Mouse (Mus musculus) 416B (cell line): ENCODE results near the gene Nectin1.
A peak's percentile ranks its signal among the peaks of the same experiment; 100 is the strongest.

Experiments
- DNase-seq: peaks from one replicate; pipeline ENCODE4 v3.0.0; 2011; ENCODE audit warnings: low read depth

Nectin1 gene

GRCm38 (mm10) chr9:43743647-43744137 lies at the start of gene Nectin1:
Gene Nectin1, plus strand, starts transcription at chr9:43743984.
- no peak for DNase-seq

GRCm38 (mm10) chr9:43698080-43698712 lies 45.6 kb upstream of the Nectin1 start:
- DNase-seq = peak; percentile 39

GRCm38 (mm10) chr9:43698841-43699240 lies 44.9 kb upstream of the Nectin1 start:
- DNase-seq = no peak

GRCm38 (mm10) chr9:43699417-43700225 lies 44.2 kb upstream of the Nectin1 start:
- no peak for DNase-seq

- DNase-seq = no peak
Observed at GRCm38 (mm10) chr9:43700226-43700579, 43.6 kb upstream of the Nectin1 start.

GRCm38 (mm10) chr9:43701748-43702147 lies 42.0 kb upstream of the Nectin1 start:
- DNase-seq = no peak

GRCm38 (mm10) chr9:43707571-43707970 lies 36.2 kb upstream of the Nectin1 start:
- no peak for DNase-seq

GRCm38 (mm10) chr9:43708715-43709114 lies 35.1 kb upstream of the Nectin1 start:
- DNase-seq = no peak

GRCm38 (mm10) chr9:43713432-43713831 lies 30.4 kb upstream of the Nectin1 start:
- DNase-seq = no peak

GRCm38 (mm10) chr9:43719407-43719839 lies 24.4 kb upstream of the Nectin1 start:
- no peak for DNase-seq

GRCm38 (mm10) chr9:43720046-43720445 lies 23.7 kb upstream of the Nectin1 start:
- no peak for DNase-seq

- no peak for DNase-seq
Observed at GRCm38 (mm10) chr9:43724093-43724492, 19.7 kb upstream of the Nectin1 start.

GRCm38 (mm10) chr9:43729450-43730266 lies 14.1 kb upstream of the Nectin1 start:
- DNase-seq = no peak

GRCm38 (mm10) chr9:43730284-43731027 lies 13.3 kb upstream of the Nectin1 start:
- peak; percentile 34 for DNase-seq

GRCm38 (mm10) chr9:43731880-43732279 lies 11.9 kb upstream of the Nectin1 start:
- no peak for DNase-seq

- no peak for DNase-seq
Observed at GRCm38 (mm10) chr9:43732671-43733070, 11.1 kb upstream of the Nectin1 start.

GRCm38 (mm10) chr9:43734952-43735351 lies 8.8 kb upstream of the Nectin1 start:
- no peak for DNase-seq

GRCm38 (mm10) chr9:43736046-43736730 lies 7.6 kb upstream of the Nectin1 start:
- DNase-seq = no peak

GRCm38 (mm10) chr9:43737331-43737730 lies 6.5 kb upstream of the Nectin1 start:
- no peak for DNase-seq

GRCm38 (mm10) chr9:43737871-43738292 lies 5.9 kb upstream of the Nectin1 start:
- DNase-seq = no peak

- no peak for DNase-seq
Observed at GRCm38 (mm10) chr9:43738480-43739084, 5.2 kb upstream of the Nectin1 start.
